Mouse (Mus musculus) neutrophil, adult 59 days (primary cell): ENCODE data around the gene Acnat2. TPM values are rescaled to one million over a fixed set of nuclear protein-coding genes. Genes with fewer than 3 reads are reported as not detected.

Source experiments
- total RNA-seq, 2 experiments: library from RNA; stranded (reverse); gene quantifications; 1 replicate in 1 of 2; 2 replicates in 1 of 2; pipeline ENCODE4 v1.2.4; 2023

Acnat2 gene
- not detected for total RNA-seq

GRCm38 (mm10) chr4:49407957-49408356, at the start of gene Acnat2:
Acnat2 (minus strand) TSS chr4:49408151.

Other genes starting within 250 kb of the Acnat2 start
- not detected for gene Acnat1, start 65.8 kb upstream of the Acnat2 start, total RNA-seq
- gene Baat, start 98.4 kb upstream of the Acnat2 start, total RNA-seq: not detected
- gene Mrpl50, start 112.9 kb upstream of the Acnat2 start, total RNA-seq: 1 to 10 TPM; 6.5 to 6.9 TPM
- gene Zfp189, start 113.0 kb upstream of the Acnat2 start, total RNA-seq: 1 to 10 TPM; 1.4 to 1.5 TPM
- not detected for gene Aldob, start 141.4 kb upstream of the Acnat2 start, total RNA-seq
- under 1 TPM in 1 of 2 experiments, not detected in 1; 0.71 TPM for gene Tmem246, start 189.7 kb upstream of the Acnat2 start, total RNA-seq
- 100 to 1,000 TPM; 104 to 108 TPM for gene Rnf20, start 223.9 kb upstream of the Acnat2 start, total RNA-seq